Mouse (Mus musculus) cerebellum, adult 8-10 months (tissue): ENCODE data around the gene Bdp1.

Source experiments
- DNase-seq: peaks from one replicate; pipeline ENCODE4 v3.0.0; 2022

Gene Bdp1

GRCm38 (mm10) chr13:99999078-99999477, 104.8 kb downstream of the Bdp1 start:
- no peak for DNase-seq

DNA sequence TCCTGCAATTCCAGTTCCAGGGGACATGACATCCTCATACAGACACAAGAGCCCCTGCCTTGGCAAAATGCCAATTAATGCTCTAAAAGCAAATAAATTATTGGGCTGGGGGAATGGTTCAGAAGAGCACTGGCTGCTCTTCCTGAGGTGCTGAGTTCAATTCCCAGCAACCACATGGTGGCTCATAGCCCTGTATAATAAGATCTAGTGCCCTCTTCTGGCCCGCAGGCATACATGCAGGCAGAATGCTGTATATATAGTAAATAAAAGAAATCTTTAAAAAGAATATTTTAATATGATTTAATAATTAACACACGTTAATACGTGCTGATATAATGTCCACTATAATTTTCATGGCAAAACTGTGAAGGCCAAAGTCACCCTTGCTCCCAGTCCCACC, 105.8 kb downstream of the Bdp1 start:
- DNase-seq: no peak

GRCm38 (mm10) chr13:99989592-99989991, 114.3 kb downstream of the Bdp1 start:
- no peak for DNase-seq

DNA sequence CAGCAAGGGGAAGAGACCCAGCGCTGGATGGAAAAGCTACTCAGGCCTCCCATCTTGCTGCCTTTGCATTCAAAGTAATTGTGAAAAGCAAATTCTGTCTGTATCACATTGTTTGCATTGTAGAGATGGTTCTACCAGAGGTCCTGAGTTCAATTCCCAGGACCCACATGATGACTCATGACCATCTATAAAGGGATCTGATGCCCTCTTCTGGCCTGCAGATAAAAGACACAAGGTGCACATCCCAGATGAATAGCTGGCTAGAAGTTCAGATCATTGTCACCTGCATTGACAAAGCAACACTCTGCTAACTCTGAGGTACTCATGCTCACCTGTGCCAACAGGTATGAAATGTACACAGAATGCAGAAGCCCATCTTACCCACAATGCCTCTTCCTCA, 120.5 kb downstream of the Bdp1 start:
- no peak for DNase-seq

- no peak for DNase-seq
Observed at GRCm38 (mm10) chr13:99979406-99979805, 124.5 kb downstream of the Bdp1 start.

DNA sequence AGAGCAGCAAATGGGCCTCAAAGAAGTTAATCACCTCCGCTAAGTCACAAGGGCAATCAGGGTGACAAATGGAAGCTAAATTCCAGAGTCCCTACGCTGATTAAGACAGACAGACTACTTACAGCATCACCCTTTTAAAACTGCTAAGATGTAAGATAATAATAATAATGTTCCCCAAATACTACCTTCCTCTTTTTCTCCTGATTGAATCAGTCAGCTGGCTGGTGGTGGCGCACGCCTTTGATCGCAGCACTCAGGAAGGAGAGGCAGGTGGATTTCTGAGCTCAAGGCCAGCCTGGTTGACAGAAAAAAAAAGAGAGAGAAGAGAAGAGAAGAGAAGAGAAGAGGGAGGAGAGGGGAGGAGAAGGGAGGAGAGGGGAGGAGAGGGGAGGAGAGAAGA, 133.8 kb downstream of the Bdp1 start:
- DNase-seq: no peak
